In the genomic region with DNA sequence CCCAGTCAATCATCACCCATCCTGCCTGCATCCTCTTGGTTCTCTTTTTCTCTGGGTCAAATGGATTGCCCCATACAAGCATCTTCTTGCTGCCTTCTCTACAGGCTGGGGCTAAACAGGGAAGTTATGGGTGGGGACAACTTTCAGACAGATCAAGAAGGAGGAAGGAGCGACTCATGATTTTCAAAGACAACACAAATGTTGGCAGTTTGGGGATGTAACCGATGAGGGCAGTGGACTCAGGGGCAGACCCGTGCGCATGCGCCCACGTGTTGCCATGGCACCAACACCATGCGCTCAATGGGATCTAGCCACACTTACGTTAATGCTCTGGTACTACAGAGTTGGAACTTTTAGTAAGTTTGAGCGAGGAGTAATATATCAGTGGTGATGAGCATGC, we compare ENCODE assay signal across 11 mouse cellular contexts.
DNase-seq lines count a peak whose midpoint lies in the region; ATAC-seq and TF ChIP-seq lines count a peak whose summit lies in the region.
"Had no signal": no experiment of that assay in that cellular context is flagged by ENCODE, and none has a peak within 500 bp of the region (broad histone marks: within the 10 kb centered on the region; RNA-seq: fewer than 3 reads in every experiment).

No protein-coding gene starts in this region.

- no peaks in the 10 kb centered on the region for H3K36me3 ChIP-seq in splenic B cell, adult 2 months (ENCODE audit: control insufficient read depth, insufficient read depth, low read length, poor library complexity, severe bottlenecking)
- H3K36me3 ChIP-seq in hindbrain, postnatal 0 days (ENCODE audit: insufficient read depth, low read length) = no peaks in the 10 kb centered on the region
- H3K36me3 ChIP-seq: forebrain, embryonic 12.5 days; hindbrain, embryonic 10.5 days; midbrain, embryonic 12.5 days had no signal

- H3K27me3 ChIP-seq in splenic B cell, adult 2 months (ENCODE audit: control insufficient read depth, insufficient read depth, low read length, poor library complexity, severe bottlenecking) = no peaks in the 10 kb centered on the region
- H3K27me3 ChIP-seq in hindbrain, postnatal 0 days (ENCODE audit: insufficient read depth, low read length) = no peaks in the 10 kb centered on the region
- H3K27me3 ChIP-seq: forebrain, embryonic 12.5 days; midbrain, embryonic 12.5 days had no signal

- peak; percentile 70 for DNase-seq in layer of hippocampus, adult 9-11 months
- no peak for DNase-seq in layer of hippocampus, postnatal 10 days (ENCODE audit: low spot score in 2 of 2)
- DNase-seq in heart, postnatal 14 days = peak; percentile 30 to 37
- DNase-seq in lung, postnatal 10 days = peak; percentile 18
- DNase-seq in splenic B cell, adult 2 months (ENCODE audit: low read depth, low spot score) = peak; percentile 15
- DNase-seq in hindbrain, postnatal 0 days (ENCODE audit: low spot score) = no peak
- no peak for DNase-seq in kidney, postnatal 25 days
- DNase-seq in B cell, adult 2 months = no peak

- no peak overlapping the region for H3K27ac ChIP-seq in hindbrain, postnatal 0 days
- H3K27ac ChIP-seq: forebrain, embryonic 12.5 days; hindbrain, embryonic 10.5 days; midbrain, embryonic 12.5 days had no signal

- no peak overlapping the region for H3K4me2 ChIP-seq in hindbrain, postnatal 0 days (ENCODE audit: low read depth, low read length)
- H3K4me2 ChIP-seq: forebrain, embryonic 12.5 days; midbrain, embryonic 12.5 days had no signal

- H3K4me1 ChIP-seq in hindbrain, postnatal 0 days (ENCODE audit: insufficient read depth, low read length) = peaks cover 7% of the 10 kb centered on the region; the same call in 1 of the 2 replicates
- H3K4me1 ChIP-seq: forebrain, embryonic 12.5 days; midbrain, embryonic 12.5 days had no signal

- no peak overlapping the region for H3K4me3 ChIP-seq in hindbrain, postnatal 0 days (ENCODE audit: low read length)
- H3K4me3 ChIP-seq: forebrain, embryonic 12.5 days; hindbrain, embryonic 10.5 days; midbrain, embryonic 12.5 days had no signal

- no peak for ATAC-seq in hindbrain, postnatal 0 days

- 96% methylated on average over 9 of the region's 9 CpGs for WGBS in hindbrain, postnatal 0 days

- no peak overlapping the region for H3K9ac ChIP-seq in hindbrain, postnatal 0 days (replicated peaks; ENCODE audit: low read length)
- H3K9ac ChIP-seq: forebrain, embryonic 12.5 days; midbrain, embryonic 12.5 days had no signal

- intact Hi-C loops in heart, postnatal 14 days (cut with DNase I) = no loop called here

- no peaks in the 10 kb centered on the region for H3K9me3 ChIP-seq in hindbrain, postnatal 0 days (ENCODE audit: low read length)
- H3K9me3 ChIP-seq: forebrain, embryonic 12.5 days; hindbrain, embryonic 10.5 days; midbrain, embryonic 12.5 days had no signal

- no peak for TF ChIP-seq CTCF in hindbrain, postnatal 0 days (IDR thresholded peaks at IDR 0.05; ENCODE audit: low read depth)

Comparison
In these comparisons a context has a peak if more than half of its experiments do, and no peak if none do; other contexts are left out.
1. DNase-seq: peak in layer of hippocampus, adult 9-11 months (single experiment), heart, postnatal 14 days (2 of 2), lung, postnatal 10 days (single experiment) and splenic B cell, adult 2 months (single experiment); none in layer of hippocampus, postnatal 10 days (0 of 2), hindbrain, postnatal 0 days (single experiment), kidney, postnatal 25 days (0 of 2) and B cell, adult 2 months (0 of 2).